Mouse (Mus musculus): ENCODE measurements around the gene Gde1.

DNA sequence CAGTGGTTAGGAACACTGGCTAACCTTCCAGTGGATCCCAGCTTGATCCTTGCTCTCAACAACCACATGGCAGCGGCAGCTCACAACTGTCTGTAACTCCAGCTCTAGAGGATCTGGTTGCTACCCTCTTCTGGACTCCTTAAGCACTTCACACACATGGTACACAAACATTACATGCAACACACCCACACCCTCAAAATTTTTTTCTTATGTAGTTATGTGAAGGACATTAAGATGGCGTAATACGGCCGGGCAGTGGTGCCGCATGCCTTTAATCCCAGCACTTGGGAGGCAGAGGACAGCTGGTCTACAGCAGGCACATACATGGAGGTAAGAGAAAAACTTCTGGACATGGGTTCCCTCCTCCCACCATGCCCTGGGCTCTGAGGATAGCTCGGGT lies 9.4 kb downstream of the Gde1 start:
- TF ChIP-seq CTCF (IDR thresholded peaks at IDR 0.05; ENCODE audit: low read depth), result no peak
- TF ChIP-seq EP300 (optimal IDR thresholded peaks at IDR 0.05), result no peak
